Mouse (Mus musculus): ENCODE data around the gene Plk4. TPM values are rescaled to one million over a fixed set of nuclear protein-coding genes. Genes with fewer than 3 reads are reported as not detected.
A peak's percentile ranks its signal among the peaks of the same experiment; 100 is the strongest.
"Not testable (repeated sequence)": the region's sequence is repeated elsewhere in the genome, so short reads cannot be mapped to it uniquely, and the experiment has no call there.

The Plk4 gene
- 1 to 10 TPM; 2.5 to 3.7 TPM for total RNA-seq (2021)
- long read RNA-seq, experiment 1, partial matches to known transcripts = 0 of 1 reads
- long read RNA-seq, experiment 1, other reads (novel, unspliced or antisense) = 0 of 1 reads
- long read RNA-seq, experiment 2, partial matches to known transcripts = 0 of 6 reads
- long read RNA-seq, experiment 2, other reads (novel, unspliced or antisense) = 2 of 6 reads

- intact Hi-C loops (cut with DNase I; ENCODE audit: low total_unique reads) = no loop called here
- peak; percentile 98 for DNase-seq
These were observed at the start of gene Plk4 for GRCm38 (mm10) chr3:40799530-40800372. TSS of gene Plk4 (plus strand) at chr3:40800019.

GRCm38 (mm10) chr3:40760746-40761145 lies 39.1 kb upstream of the Plk4 start:
- intact Hi-C loops (cut with DNase I; ENCODE audit: low total_unique reads) = no loop called here
- no peak for DNase-seq

GRCm38 (mm10) chr3:40761312-40761711 lies 38.5 kb upstream of the Plk4 start:
- DNase-seq = no peak
- intact Hi-C loops (cut with DNase I; ENCODE audit: low total_unique reads) = no loop called here

- intact Hi-C loops (cut with DNase I; ENCODE audit: low total_unique reads) = no loop called here
- no peak for DNase-seq
These were observed 6.0 kb upstream of the Plk4 start for GRCm38 (mm10) chr3:40793783-40794182.

- DNase-seq = no peak
- intact Hi-C loops (cut with DNase I; ENCODE audit: low total_unique reads) = no loop called here
These were observed 1.8 kb upstream of the Plk4 start for GRCm38 (mm10) chr3:40798054-40798453.

GRCm38 (mm10) chr3:40798500-40798899 lies 1.3 kb upstream of the Plk4 start:
- peak; percentile 16 for DNase-seq
- intact Hi-C loops (cut with DNase I; ENCODE audit: low total_unique reads) = no loop called here

- peak; percentile 43 for DNase-seq
- intact Hi-C loops (cut with DNase I; ENCODE audit: low total_unique reads) = no loop called here
These were observed 579 bp downstream of the Plk4 start for GRCm38 (mm10) chr3:40800373-40800823.

GRCm38 (mm10) chr3:40806871-40807270 lies 7.1 kb downstream of the Plk4 start:
- intact Hi-C loops (cut with DNase I; ENCODE audit: low total_unique reads) = no loop called here

GRCm38 (mm10) chr3:40808686-40809085 lies 8.9 kb downstream of the Plk4 start:
- intact Hi-C loops (cut with DNase I; ENCODE audit: low total_unique reads) = no loop called here
- DNase-seq = no peak

More at GRCm38 (mm10) chr3:40806871-40807270, 7.1 kb downstream of the Plk4 start:
- DNase-seq = no peak

- intact Hi-C loops (cut with DNase I; ENCODE audit: low total_unique reads) = no loop called here
- DNase-seq = no peak
These were observed 10.1 kb downstream of the Plk4 start for GRCm38 (mm10) chr3:40809894-40810293.

- DNase-seq = no peak
- intact Hi-C loops (cut with DNase I; ENCODE audit: low total_unique reads) = no loop called here
These were observed 13.5 kb downstream of the Plk4 start for GRCm38 (mm10) chr3:40813275-40813674.

- intact Hi-C loops (cut with DNase I; ENCODE audit: low total_unique reads); DNase-seq: not testable (repeated sequence)
These were observed 45.7 kb downstream of the Plk4 start for GRCm38 (mm10) chr3:40845521-40845920.

- peak; percentile 95 for DNase-seq
- intact Hi-C loops (cut with DNase I; ENCODE audit: low total_unique reads) = not testable (repeated sequence)
These were observed 46.7 kb downstream of the Plk4 start, which contains the start of gene Mfsd8 for GRCm38 (mm10) chr3:40846473-40846956. TSS of gene Mfsd8 (minus strand) at chr3:40846886.

- DNase-seq; intact Hi-C loops (cut with DNase I; ENCODE audit: low total_unique reads): not testable (repeated sequence)
These were observed 47.0 kb downstream of the Plk4 start, which contains the start of gene Abhd18 for GRCm38 (mm10) chr3:40846957-40847017. TSS of gene Abhd18 (plus strand) at chr3:40846970.

GRCm38 (mm10) chr3:40847018-40847417 lies 47.2 kb downstream of the Plk4 start:
- DNase-seq = peak; percentile 18
- intact Hi-C loops (cut with DNase I; ENCODE audit: low total_unique reads) = not testable (repeated sequence)

GRCm38 (mm10) chr3:40847936-40848335 lies 48.1 kb downstream of the Plk4 start:
- intact Hi-C loops (cut with DNase I; ENCODE audit: low total_unique reads); DNase-seq: not testable (repeated sequence)

GRCm38 (mm10) chr3:40853123-40853738 lies 53.4 kb downstream of the Plk4 start:
- intact Hi-C loops (cut with DNase I; ENCODE audit: low total_unique reads); DNase-seq: not testable (repeated sequence)
